Mouse (Mus musculus) myocyte (in vitro differentiated cells): ENCODE data around the gene Klk4.

Source experiments
- CEBPB ChIP-seq: IDR thresholded peaks from 2 replicates; pipeline ENCODE4 v1.6.1; 2011; ENCODE audit warnings: mild to moderate bottlenecking, moderate library complexity; ENCODE audit not compliant: poor library complexity, insufficient read depth, severe bottlenecking
- E2F4 ChIP-seq: IDR thresholded peaks from one replicate; pipeline ENCODE4 v1.6.1; 2011; ENCODE audit warnings: mild to moderate bottlenecking, control low read depth, moderate library complexity; ENCODE audit not compliant: insufficient read depth
- MAX ChIP-seq: IDR thresholded peaks from one replicate; pipeline ENCODE4 v1.6.1; 2011; ENCODE audit warnings: low read depth, mild to moderate bottlenecking, control low read depth
- POLR2A ChIP-seq: IDR thresholded peaks from one replicate; pipeline ENCODE4 v1.6.1; 2011; ENCODE audit warnings: low read depth, mild to moderate bottlenecking, control low read depth, moderate library complexity; ENCODE audit not compliant: insufficient read length
- POLR2AphosphoS2 ChIP-seq: IDR thresholded peaks from one replicate; pipeline ENCODE4 v1.6.1; 2011; ENCODE audit warnings: low read depth, control low read depth; ENCODE audit not compliant: insufficient read length
- TCF12 ChIP-seq: IDR thresholded peaks from one replicate; pipeline ENCODE4 v1.6.1; 2011; ENCODE audit warnings: mild to moderate bottlenecking, control low read depth; ENCODE audit not compliant: poor library complexity, insufficient read depth, severe bottlenecking
- USF1 ChIP-seq: IDR thresholded peaks from one replicate; pipeline ENCODE4 v1.6.1; 2011; ENCODE audit warnings: low read depth, mild to moderate bottlenecking, control low read depth, moderate library complexity

GRCm38 (mm10) chr7:43925985-43926384, 45.0 kb downstream of the Klk4 start:
- TF ChIP-seq CEBPB (no peak), E2F4 (no peak), POLR2A (no peak), TCF12 (no peak), MAX (no peak), POLR2AphosphoS2 (no peak), USF1 (no peak)
